ENCODE assay signal across 12 mouse cellular contexts in the genomic region with DNA sequence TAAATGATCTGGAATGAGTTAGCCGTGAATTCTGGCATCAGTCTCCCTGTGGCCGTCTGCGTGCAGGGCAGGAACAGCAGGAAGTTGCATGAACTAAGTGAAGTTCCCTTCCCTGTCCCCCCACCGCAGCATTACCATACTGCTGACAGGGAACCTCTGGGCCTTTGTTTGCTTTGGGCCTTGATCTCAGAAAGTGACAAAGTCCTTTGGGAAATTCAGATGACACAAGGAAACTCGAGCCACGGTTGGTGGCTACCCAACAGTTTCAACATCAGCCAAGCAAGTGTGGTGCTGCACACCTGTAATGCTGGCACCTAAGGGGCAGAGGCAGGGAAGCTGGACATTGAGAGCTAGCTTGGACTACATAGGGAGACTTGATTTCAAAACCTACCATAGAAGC. TPM values are rescaled to one million over a fixed set of nuclear protein-coding genes. Genes with fewer than 3 reads are reported as not detected.
DNase-seq lines count a peak whose midpoint lies in the region; ATAC-seq and TF ChIP-seq lines count a peak whose summit lies in the region.
"Had no signal": no experiment of that assay in that cellular context is flagged by ENCODE, and none has a peak within 500 bp of the region (broad histone marks: within the 10 kb centered on the region; RNA-seq: fewer than 3 reads in every experiment).

No protein-coding gene starts in this region.

- no peak overlapping the region for H3K4me3 ChIP-seq in kidney, adult 2 months (ENCODE audit: insufficient read depth, low read depth, low read length)
- H3K4me3 ChIP-seq in CH12.LX (replicated peaks in 1 of 3; ENCODE audit: low read depth in 2 of 3, low read length in 2 of 3, poor library complexity in 1 of 3), result peak overlapping the region; percentile 26 to 39 (median 34)
- H3K4me3 ChIP-seq in intestine, postnatal 0 days (ENCODE audit: low read depth, low read length), result peak overlapping the region; percentile 26; the same call in 1 of the 2 replicates
- no peak overlapping the region for H3K4me3 ChIP-seq in midbrain, embryonic 10.5 days
- H3K4me3 ChIP-seq: heart, embryonic 12.5 days; hindbrain, embryonic 15.5 days; limb, embryonic 12.5 days had no signal

- peak; percentile 31 for DNase-seq in kidney, adult 2 months
- DNase-seq in kidney, adult 11 months, result no peak
- peak; percentile 54 for DNase-seq in CH12.LX (ENCODE audit: extremely low read depth)
- no peak for DNase-seq in frontal cortex, postnatal 36 days (ENCODE audit: low spot score in 2 of 2)
- no peak for DNase-seq in midbrain, embryonic 10.5 days (ENCODE audit: low spot score)
- no peak for DNase-seq in left cerebral cortex, postnatal 25 days (ENCODE audit: low spot score in 2 of 2)
- DNase-seq: forebrain, postnatal 0 days had no signal

- no peak for TF ChIP-seq POLR2A in kidney, adult 2 months (IDR thresholded peaks at IDR 0.05; ENCODE audit: low read depth, low read length)
- TF ChIP-seq POLR2A in CH12.LX (IDR thresholded peaks at IDR 0.05; ENCODE audit: low read depth, low read length), result no peak

- WGBS in kidney, adult 2 months, result 24% methylated on average over 6 of the region's 6 CpGs
- 6% methylated on average over 6 of the region's 6 CpGs for WGBS in intestine, postnatal 0 days
- WGBS in midbrain, embryonic 10.5 days, result 55% methylated on average over 6 of the region's 6 CpGs

- ATAC-seq in intestine, postnatal 0 days, result peak; percentile 79
- peak; percentile 86 for ATAC-seq in megakaryocyte progenitor cell, adult 5-6 weeks (replicated peaks; ENCODE audit: poor library complexity)
- ATAC-seq: forebrain, postnatal 0 days had no signal

- TF ChIP-seq EP300 in CH12.LX (IDR thresholded peaks at IDR 0.05; ENCODE audit: low read length), result peak; percentile 10; the same call in 1 of the 2 replicates

- H3K27ac ChIP-seq in kidney, adult 2 months (ENCODE audit: insufficient read depth, low read depth, low read length), result no peak overlapping the region
- peak overlapping the region; percentile 48; the same call in 1 of the 2 replicates for H3K27ac ChIP-seq in CH12.LX (ENCODE audit: insufficient read depth, low read depth)
- peak overlapping the region; percentile 78 for H3K27ac ChIP-seq in intestine, postnatal 0 days (ENCODE audit: low read depth, low read length)
- no peak overlapping the region; the same call in 1 of the 2 replicates for H3K27ac ChIP-seq in midbrain, embryonic 10.5 days (replicated peaks)
- H3K27ac ChIP-seq: hindbrain, embryonic 15.5 days; limb, embryonic 12.5 days had no signal

- H3K36me3 ChIP-seq in kidney, adult 2 months (ENCODE audit: control insufficient read depth, insufficient read depth, low read length), result no peaks in the 10 kb centered on the region
- H3K36me3 ChIP-seq in CH12.LX (replicated peaks in 1 of 2; ENCODE audit: control insufficient read depth in 1 of 2, insufficient read depth in 1 of 2, low read length in 1 of 2), result no peaks in the 10 kb centered on the region
- H3K36me3 ChIP-seq in intestine, postnatal 0 days (ENCODE audit: control insufficient read depth, insufficient read depth), result no peaks in the 10 kb centered on the region
- no peaks in the 10 kb centered on the region for H3K36me3 ChIP-seq in midbrain, embryonic 10.5 days
- H3K36me3 ChIP-seq: heart, embryonic 12.5 days; hindbrain, embryonic 15.5 days; limb, embryonic 12.5 days had no signal

- intact Hi-C loops in left cerebral cortex, postnatal 25 days (cut with DNase I), result no loop called here

- no peaks in the 10 kb centered on the region for H3K9me3 ChIP-seq in CH12.LX (replicated peaks; ENCODE audit: low read length)
- H3K9me3 ChIP-seq in intestine, postnatal 0 days (ENCODE audit: control insufficient read depth), result no peaks in the 10 kb centered on the region
- H3K9me3 ChIP-seq in midbrain, embryonic 10.5 days (replicated peaks), result no peaks in the 10 kb centered on the region
- H3K9me3 ChIP-seq: heart, embryonic 12.5 days; hindbrain, embryonic 15.5 days; limb, embryonic 12.5 days had no signal

- H3K4me1 ChIP-seq in kidney, adult 2 months (ENCODE audit: control insufficient read depth, insufficient read depth, low read length), result no peaks in the 10 kb centered on the region
- H3K4me1 ChIP-seq in CH12.LX (ENCODE audit: control insufficient read depth in 1 of 2, insufficient read depth in 2 of 2), result peaks cover 10 to 36% of the 10 kb centered on the region in 2 experiments
- no peaks in the 10 kb centered on the region for H3K4me1 ChIP-seq in intestine, postnatal 0 days (replicated peaks; ENCODE audit: control insufficient read depth, insufficient read depth, low read length)
- peaks cover 4% of the 10 kb centered on the region; the same call in 1 of the 2 replicates for H3K4me1 ChIP-seq in midbrain, embryonic 10.5 days
- H3K4me1 ChIP-seq: heart, embryonic 12.5 days; hindbrain, embryonic 15.5 days had no signal

- no peaks in the 10 kb centered on the region for H3K27me3 ChIP-seq in kidney, adult 2 months (replicated peaks; ENCODE audit: control insufficient read depth, insufficient read depth, low read length)
- H3K27me3 ChIP-seq in CH12.LX (replicated peaks), result no peaks in the 10 kb centered on the region
- H3K27me3 ChIP-seq in intestine, postnatal 0 days (replicated peaks; ENCODE audit: control insufficient read depth, insufficient read depth, low read length), result no peaks in the 10 kb centered on the region
- no peaks in the 10 kb centered on the region for H3K27me3 ChIP-seq in midbrain, embryonic 10.5 days (ENCODE audit: low read depth, poor library complexity, severe bottlenecking)
- H3K27me3 ChIP-seq: heart, embryonic 12.5 days; hindbrain, embryonic 15.5 days; limb, embryonic 12.5 days had no signal

- TF ChIP-seq CTCF in kidney, adult 2 months (conservative IDR thresholded peaks at IDR 0.05; ENCODE audit: insufficient read depth, insufficient read length, low read depth, low read length), result no peak
- TF ChIP-seq CTCF in CH12.LX (conservative IDR thresholded peaks at IDR 0.05 in 1 of 2, IDR thresholded peaks at IDR 0.05 in 1 of 2; ENCODE audit: low read depth in 2 of 2, low read length in 2 of 2), result no peak
- no peak for TF ChIP-seq CTCF in intestine, postnatal 0 days (IDR thresholded peaks at IDR 0.05; ENCODE audit: low read depth)

- no peak for TF ChIP-seq RAD21 in CH12.LX (IDR thresholded peaks at IDR 0.05; ENCODE audit: low read depth, low read length)

- H3K79me2 ChIP-seq in CH12.LX (replicated peaks; ENCODE audit: control insufficient read depth, extremely low read depth, insufficient read depth, poor library complexity, severe bottlenecking), result no peaks in the 10 kb centered on the region

- H3K9ac ChIP-seq in CH12.LX (ENCODE audit: insufficient read depth, low read depth), result peak overlapping the region; percentile 36
- H3K9ac ChIP-seq in intestine, postnatal 0 days (ENCODE audit: low read depth, low read length), result 0 out of 2 replicates have a peak overlapping the region, but pooled peaks have one; percentile 12
- H3K9ac ChIP-seq: forebrain, postnatal 0 days; heart, embryonic 12.5 days; hindbrain, embryonic 15.5 days; limb, embryonic 12.5 days had no signal

- in situ Hi-C loops in CH12.LX (cut with MboI; ENCODE audit: low pct_ligation_motif_present, low pct_unique_long_range_greater_than_20kb, low sequenced_read_pairs), result no loop called here

- H3K4me2 ChIP-seq in CH12.LX (ENCODE audit: insufficient read depth, low read depth, poor library complexity, severe bottlenecking), result peak overlapping the region; percentile 59
- peak overlapping the region; percentile 49 for H3K4me2 ChIP-seq in intestine, postnatal 0 days (replicated peaks; ENCODE audit: low read depth)
- H3K4me2 ChIP-seq: heart, embryonic 12.5 days; hindbrain, embryonic 15.5 days; limb, embryonic 12.5 days had no signal

- dilution Hi-C loops in CH12.LX (cut with MboI; ENCODE audit: extremely low pct_ligation_motif_present, extremely low pct_unique_long_range_greater_than_20kb, low sequenced_read_pairs), result no loop called here

RNA-seq across cellular contexts. Expression of a gene that starts 12.6 kb away (rescaled TPM):
- polyA plus RNA-seq in kidney, adult 2 months (2012; rRNA removed), result 210 and 216 TPM in 2 replicates
- total RNA-seq in CH12.LX (2012; rRNA removed) (13.2 and 25.3 TPM in 2 replicates), CH12.LX (2014; rRNA removed) (20.3 and 22.4 TPM in 2 replicates)
- 38.9 and 48.5 TPM in 2 replicates for polyA plus RNA-seq in CH12.LX (2012; ENCODE audit: insufficient read length, low read depth)
- 131 and 142 TPM in 2 replicates for polyA plus RNA-seq in intestine, postnatal 0 days (2015; fragmentation: Nextera tagmentation; extraction: Ambion mirVana)
- total RNA-seq in megakaryocyte progenitor cell, adult 5-6 weeks (2015), result 86.5 and 106 TPM in 2 replicates
- total RNA-seq in megakaryocyte progenitor cell, adult 5-6 weeks (2017), result 36.0 and 41.3 TPM in 2 replicates
- 53.8 and 54.9 TPM in 2 replicates for polyA plus RNA-seq in midbrain, embryonic 10.5 days (2016; fragmentation: Nextera tagmentation; extraction: Ambion mirVana)
- 100 to 1,000 TPM; 148 to 165 TPM for total RNA-seq in left cerebral cortex, postnatal 25 days (2021)

RNA-seq across cellular contexts. Expression of a gene that starts 19.3 kb away (rescaled TPM):
- polyA plus RNA-seq in kidney, adult 2 months (2012; rRNA removed), result 58.2 and 61.4 TPM in 2 replicates
- 1.0 and 1.5 TPM in 2 replicates for total RNA-seq in CH12.LX (2012; rRNA removed)
- 0.63 and 1.3 TPM in 2 replicates for total RNA-seq in CH12.LX (2014; rRNA removed)
- polyA plus RNA-seq in CH12.LX (2012; ENCODE audit: insufficient read length, low read depth), result 1.6 and 2.2 TPM in 2 replicates
- 13.9 and 14.6 TPM in 2 replicates for polyA plus RNA-seq in intestine, postnatal 0 days (2015; fragmentation: Nextera tagmentation; extraction: Ambion mirVana)
- total RNA-seq in megakaryocyte progenitor cell, adult 5-6 weeks (2015), result 8.4 and 13.3 TPM in 2 replicates
- total RNA-seq in megakaryocyte progenitor cell, adult 5-6 weeks (2017), result 7.1 and 7.7 TPM in 2 replicates
- 0.68 and 1.1 TPM in 2 replicates for polyA plus RNA-seq in midbrain, embryonic 10.5 days (2016; fragmentation: Nextera tagmentation; extraction: Ambion mirVana)
- total RNA-seq in left cerebral cortex, postnatal 25 days (2021), result 1 to 10 TPM; 1.8 to 2.1 TPM

RNA-seq across cellular contexts. Expression of a gene that starts 30.0 kb away (rescaled TPM):
- polyA plus RNA-seq in kidney, adult 2 months (2012; rRNA removed), result 290 and 371 TPM in 2 replicates
- total RNA-seq in CH12.LX (2012; rRNA removed), result 13.9 and 38.9 TPM in 2 replicates
- total RNA-seq in CH12.LX (2014; rRNA removed), result 26.0 and 33.9 TPM in 2 replicates
- 40.5 and 44.0 TPM in 2 replicates for polyA plus RNA-seq in CH12.LX (2012; ENCODE audit: insufficient read length, low read depth)
- 63.1 and 64.6 TPM in 2 replicates for polyA plus RNA-seq in intestine, postnatal 0 days (2015; fragmentation: Nextera tagmentation; extraction: Ambion mirVana)
- 25.4 and 32.4 TPM in 2 replicates for total RNA-seq in megakaryocyte progenitor cell, adult 5-6 weeks (2015)
- 11.8 and 15.1 TPM in 2 replicates for total RNA-seq in megakaryocyte progenitor cell, adult 5-6 weeks (2017)
- polyA plus RNA-seq in midbrain, embryonic 10.5 days (2016; fragmentation: Nextera tagmentation; extraction: Ambion mirVana), result 41.0 and 60.5 TPM in 2 replicates
- total RNA-seq in left cerebral cortex, postnatal 25 days (2021), result 100 to 1,000 TPM; 311 to 316 TPM

RNA-seq across cellular contexts. Expression of a gene that starts 34.5 kb away (rescaled TPM):
- polyA plus RNA-seq in kidney, adult 2 months (2012; rRNA removed), result 2.1 and 2.2 TPM in 2 replicates
- 15.2 and 15.8 TPM in 2 replicates for total RNA-seq in CH12.LX (2012; rRNA removed)
- total RNA-seq in CH12.LX (2014; rRNA removed), result 12.3 and 12.8 TPM in 2 replicates
- 29.2 and 31.5 TPM in 2 replicates for polyA plus RNA-seq in CH12.LX (2012; ENCODE audit: insufficient read length, low read depth)
- 0.17 TPM in 2 replicates for polyA plus RNA-seq in intestine, postnatal 0 days (2015; fragmentation: Nextera tagmentation; extraction: Ambion mirVana)
- 0.34 and 0.42 TPM in 2 replicates for total RNA-seq in megakaryocyte progenitor cell, adult 5-6 weeks (2015)
- 0.14 TPM in 1 of 2 replicates, not detected in the other for total RNA-seq in megakaryocyte progenitor cell, adult 5-6 weeks (2017)
- polyA plus RNA-seq in midbrain, embryonic 10.5 days (2016; fragmentation: Nextera tagmentation; extraction: Ambion mirVana), result 0.42 and 0.64 TPM in 2 replicates
- total RNA-seq in left cerebral cortex, postnatal 25 days (2021), result under 1 TPM in 1 of 2 experiments, not detected in 1; 0.87 TPM

RNA-seq across cellular contexts. Expression of a gene that starts 39.2 kb away (rescaled TPM):
- polyA plus RNA-seq in kidney, adult 2 months (2012; rRNA removed), result 22.7 and 71.6 TPM in 2 replicates
- total RNA-seq in CH12.LX (2012; rRNA removed), result 287 and 312 TPM in 2 replicates
- total RNA-seq in CH12.LX (2014; rRNA removed), result 349 and 371 TPM in 2 replicates
- 203 and 228 TPM in 2 replicates for polyA plus RNA-seq in CH12.LX (2012; ENCODE audit: insufficient read length, low read depth)
- 21.5 TPM in 2 replicates for polyA plus RNA-seq in intestine, postnatal 0 days (2015; fragmentation: Nextera tagmentation; extraction: Ambion mirVana)
- 259 and 365 TPM in 2 replicates for total RNA-seq in megakaryocyte progenitor cell, adult 5-6 weeks (2015)
- 366 and 525 TPM in 2 replicates for total RNA-seq in megakaryocyte progenitor cell, adult 5-6 weeks (2017)
- 42.7 and 50.1 TPM in 2 replicates for polyA plus RNA-seq in midbrain, embryonic 10.5 days (2016; fragmentation: Nextera tagmentation; extraction: Ambion mirVana)
- 100 to 1,000 TPM; 163 to 167 TPM for total RNA-seq in left cerebral cortex, postnatal 25 days (2021)

Comparison
In these comparisons a context has a peak if more than half of its experiments do, and no peak if none do; other contexts are left out.
1. DNase-seq: peak in kidney, adult 2 months (single experiment) and CH12.LX (single experiment); none in kidney, adult 11 months (single experiment), frontal cortex, postnatal 36 days (0 of 2), midbrain, embryonic 10.5 days (single experiment) and left cerebral cortex, postnatal 25 days (0 of 2).
2. H3K27ac ChIP-seq: peak in CH12.LX (single experiment) and intestine, postnatal 0 days (single experiment); none in kidney, adult 2 months (single experiment) and midbrain, embryonic 10.5 days (single experiment).
3. H3K4me3 ChIP-seq: peak in CH12.LX (3 of 3) and intestine, postnatal 0 days (single experiment); none in kidney, adult 2 months (single experiment) and midbrain, embryonic 10.5 days (single experiment).